Comparison of ENCODE assay signal across 14 mouse cellular contexts in genomic region chr3:82359036-82359435, GRCm38 (mm10). TPM values are rescaled to one million over a fixed set of nuclear protein-coding genes. Genes with fewer than 3 reads are reported as not detected.
DNase-seq lines count a peak whose midpoint lies in the region; ATAC-seq lines count a peak whose summit lies in the region.
"Had no signal": no experiment of that assay in that cellular context is flagged by ENCODE, and none has a peak within 500 bp of the region (broad histone marks: within the 10 kb centered on the region; RNA-seq: fewer than 3 reads in every experiment).

No protein-coding gene starts in this region.

- no peak overlapping the region for H3K4me3 ChIP-seq in forebrain, embryonic 14.5 days (ENCODE audit: low read depth, low read length)
- 0 out of 2 replicates have a peak overlapping the region, but pooled peaks have one; percentile 79 for H3K4me3 ChIP-seq in limb, embryonic 13.5 days

- no peak overlapping the region for H3K9ac ChIP-seq in forebrain, embryonic 14.5 days (ENCODE audit: low read length)
- H3K9ac ChIP-seq in limb, embryonic 13.5 days = no peak overlapping the region

- intact Hi-C loops in heart, postnatal 25 days (cut with DNase I) = loop anchor here (10.0 kb wide), 1 partner anchor 424 kb away; the partner anchor contains the start of gene Ctso

- no peaks in the 10 kb centered on the region for H3K9me3 ChIP-seq in forebrain, embryonic 14.5 days (replicated peaks; ENCODE audit: control insufficient read depth, low read length)
- no peaks in the 10 kb centered on the region for H3K9me3 ChIP-seq in limb, embryonic 13.5 days
- H3K9me3 ChIP-seq: heart, embryonic 10.5 days; limb, embryonic 15.5 days had no signal

- DNase-seq in heart, adult 11 months = peak; percentile 53
- no peak for DNase-seq in heart, postnatal 25 days (ENCODE audit: low spot score)
- DNase-seq in adipocyte (ENCODE audit: low spot score) = peak; percentile 90
- DNase-seq in forebrain, embryonic 14.5 days (ENCODE audit: low spot score) = no peak
- no peak for DNase-seq in heart, adult 9 months (ENCODE audit: low spot score in 2 of 2)
- no peak for DNase-seq in heart, postnatal 4 days
- DNase-seq: cerebellum, adult 11-12 months; kidney, postnatal 10 days had no signal

- no peak overlapping the region for H3K27ac ChIP-seq in forebrain, embryonic 14.5 days (ENCODE audit: low read depth, low read length)
- H3K27ac ChIP-seq in limb, embryonic 13.5 days = no peak overlapping the region
- H3K27ac ChIP-seq: heart, embryonic 10.5 days had no signal

- no peak for ATAC-seq in forebrain, embryonic 14.5 days
- no peak for ATAC-seq in limb, embryonic 13.5 days (ENCODE audit: low FRiP score, low read depth)
- no peak for ATAC-seq in megakaryocyte progenitor cell, adult 5-6 weeks (replicated peaks; ENCODE audit: poor library complexity)
- ATAC-seq: inflammation-experienced regulatory T-cells, adult 6 months had no signal

- WGBS in forebrain, embryonic 14.5 days = 84% methylated on average over 8 of the region's 8 CpGs
- 66% methylated on average over 8 of the region's 8 CpGs for WGBS in limb, embryonic 13.5 days

- peak overlapping the region; percentile 53; the same call in 1 of the 2 replicates for H3K4me2 ChIP-seq in forebrain, embryonic 14.5 days (ENCODE audit: low read length)
- peak overlapping the region; percentile 78 for H3K4me2 ChIP-seq in limb, embryonic 13.5 days (replicated peaks)

- no peaks in the 10 kb centered on the region for H3K27me3 ChIP-seq in forebrain, embryonic 14.5 days (replicated peaks; ENCODE audit: control insufficient read depth, insufficient read depth, low read length)
- H3K27me3 ChIP-seq in limb, embryonic 13.5 days = no peaks in the 10 kb centered on the region
- H3K27me3 ChIP-seq: limb, embryonic 15.5 days had no signal

- H3K4me1 ChIP-seq in forebrain, embryonic 14.5 days (ENCODE audit: control insufficient read depth, insufficient read depth, low read length) = no peaks in the 10 kb centered on the region
- peaks cover 10% of the 10 kb centered on the region; the same call in 1 of the 2 replicates for H3K4me1 ChIP-seq in limb, embryonic 13.5 days
- H3K4me1 ChIP-seq: heart, embryonic 10.5 days had no signal

- H3K36me3 ChIP-seq in forebrain, embryonic 14.5 days (ENCODE audit: control insufficient read depth, insufficient read depth, low read length) = peaks cover 21% of the 10 kb centered on the region
- H3K36me3 ChIP-seq in limb, embryonic 13.5 days = peaks cover 12% of the 10 kb centered on the region
- H3K36me3 ChIP-seq: G1E had no signal

RNA-seq across cellular contexts. Expression of gene Map9, which starts 1.2 kb away (rescaled TPM):
- total RNA-seq in heart, postnatal 25 days (2021) = 1 to 10 TPM; 2.0 to 2.6 TPM
- 66.1 and 89.6 TPM in 2 replicates for polyA plus RNA-seq in forebrain, embryonic 14.5 days (2014; fragmentation: Nextera tagmentation; extraction: Ambion mirVana)
- polyA plus RNA-seq in limb, embryonic 13.5 days (2015; fragmentation: Nextera tagmentation; extraction: Ambion mirVana) = 9.4 and 9.9 TPM in 2 replicates
- total RNA-seq in megakaryocyte progenitor cell, adult 5-6 weeks (2015) = 0.59 and 0.69 TPM in 2 replicates
- total RNA-seq in megakaryocyte progenitor cell, adult 5-6 weeks (2017) = 0.29 and 0.64 TPM in 2 replicates
- total RNA-seq in heart, postnatal 4 days (2021) = 1 to 10 TPM; 3.0 to 3.4 TPM
- polyA plus RNA-seq: G1E had no signal

Comparison
In these comparisons a context has a peak if more than half of its experiments do, and no peak if none do; other contexts are left out.
1. DNase-seq: peak in heart, adult 11 months (single experiment) and adipocyte (single experiment); none in heart, postnatal 25 days (single experiment), forebrain, embryonic 14.5 days (single experiment), heart, adult 9 months (0 of 2) and heart, postnatal 4 days (single experiment).